Mouse (Mus musculus) lung, postnatal 0 days (tissue): ENCODE results near the gene Pfdn6. TPM values are rescaled to one million over a fixed set of nuclear protein-coding genes. Genes with fewer than 3 reads are reported as not detected.
A peak's percentile ranks its signal among the peaks of the same experiment; 100 is the strongest.
"Not testable (repeated sequence)": the region's sequence is repeated elsewhere in the genome, so short reads cannot be mapped to it uniquely, and the experiment has no call there.

Experiments
- ATAC-seq: fragments of 200-750 bp; cut with Nextera tagmentation; 2 replicates; pipeline ENCODE4 v1.8.0; 2017; ENCODE audit warnings: moderate library complexity
- DNase-seq: peaks from one replicate; pipeline ENCODE4 v3.0.0-alpha.2; 2016; ENCODE audit warnings: low spot score
- H3K27ac ChIP-seq: fragments of 300-500 bp; sonication (generic); 2 replicates; pipeline ENCODE4 v1.5.1; 2014; ENCODE audit warnings: antibody characterized with exemption, mild to moderate bottlenecking, low read length, mixed read lengths
- H3K27me3 ChIP-seq: fragments of 300-500 bp; sonication (generic); replicated peaks from 2 replicates; pipeline ENCODE4 v1.6.1; 2014; ENCODE audit warnings: low read length, mixed read lengths; ENCODE audit not compliant: insufficient read depth
- H3K36me3 ChIP-seq: fragments of 300-500 bp; sonication (generic); 2 replicates; pipeline ENCODE4 v1.6.1; 2014; ENCODE audit warnings: low read length, mixed read lengths; ENCODE audit not compliant: insufficient read depth
- H3K4me1 ChIP-seq: fragments of 300-500 bp; sonication (generic); 2 replicates; pipeline ENCODE4 v1.6.1; 2014; ENCODE audit warnings: antibody characterized with exemption, low read depth, low read length, mixed read lengths; ENCODE audit not compliant: insufficient read depth
- H3K4me2 ChIP-seq: fragments of 300-500 bp; sonication (generic); replicated peaks from 2 replicates; pipeline ENCODE4 v1.6.1; 2014; ENCODE audit warnings: low read depth, mild to moderate bottlenecking, low read length, moderate library complexity, mixed read lengths
- H3K4me3 ChIP-seq: fragments of 300-500 bp; sonication (generic); 2 replicates; pipeline ENCODE4 v1.5.1; 2014; ENCODE audit warnings: low read depth, low read length
- H3K9ac ChIP-seq: fragments of 300-500 bp; sonication (generic); replicated peaks from 2 replicates; pipeline ENCODE4 v1.6.1; 2014; ENCODE audit warnings: low read depth, mild to moderate bottlenecking
- H3K9me3 ChIP-seq: fragments of 300-500 bp; sonication (generic); 2 replicates; pipeline ENCODE4 v1.6.1; 2016; ENCODE audit warnings: low read length, mixed read lengths
- CTCF ChIP-seq: IDR thresholded peaks from 2 replicates; pipeline ENCODE4 v1.5.1; 2016; ENCODE audit warnings: antibody characterized with exemption, mild to moderate bottlenecking
- EP300 ChIP-seq: IDR thresholded peaks from 2 replicates; pipeline ENCODE4 v1.6.1; 2016; ENCODE audit warnings: antibody characterized with exemption, mild to moderate bottlenecking, control low read depth
- WGBS: fragments of 180-500 bp; shearing (Covaris S2); extraction: QIAGEN DNeasy Blood & Tissue Kit; methylation state at CpG from one replicate; pipeline ENCODE4 v1.1.7; 2014; 5-methylcytosine and 5-hydroxymethylcytosine counted together
- polyA plus RNA-seq: library from polyadenylated mRNA; unstranded; fragments of >200 nt; fragmentation: Nextera tagmentation; extraction: Ambion mirVana; gene quantifications from 2 replicates; pipeline ENCODE4 v1.2.1, GENCODE M21; 2015

Pfdn6 gene
- polyA plus RNA-seq, 1 experiment from 2014 or later: 103 TPM

DNA sequence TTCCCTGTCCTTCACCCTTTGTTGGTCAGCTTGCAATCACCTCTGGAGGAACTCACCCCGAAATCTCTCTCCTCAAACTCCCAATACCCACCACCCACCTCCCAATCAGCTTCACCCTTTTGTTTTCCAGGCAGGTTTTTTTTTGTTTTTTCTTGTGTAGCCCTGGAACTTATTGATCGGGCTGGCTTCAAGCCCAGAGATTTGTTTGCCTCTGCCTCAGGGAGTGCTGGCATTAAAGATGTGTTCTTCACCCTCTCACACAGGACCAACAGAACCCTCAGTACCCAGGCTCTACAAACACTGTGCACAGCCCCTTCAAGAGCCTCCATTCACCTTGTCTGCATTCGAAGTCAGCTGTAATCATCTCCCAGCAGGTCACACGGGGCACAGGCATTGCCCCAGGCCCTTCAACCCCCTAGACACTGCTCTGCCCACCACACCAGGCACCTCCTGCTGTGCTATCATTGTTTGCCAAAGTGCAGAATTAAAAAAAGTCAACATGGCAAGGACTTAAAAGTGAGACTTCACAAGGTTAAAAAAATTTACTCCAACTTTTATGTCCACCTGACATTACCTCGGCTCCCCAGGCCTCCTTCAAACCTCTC, 13.9 kb upstream of the Pfdn6 start:
- ATAC-seq: no peak
- no peak for DNase-seq

GRCm38 (mm10) chr17:33953310-33953709, 13.2 kb upstream of the Pfdn6 start:
- Histone ChIP-seq H3K9ac (no peak overlapping the region), H3K4me3 (no peak overlapping the region), H3K4me2 (no peak overlapping the region), H3K36me3 (peaks cover 4% of the 10 kb centered on the region; the same call in 1 of the 2 replicates), H3K27ac (no peak overlapping the region), H3K9me3 (no peaks in the 10 kb centered on the region), H3K27me3 (no peaks in the 10 kb centered on the region), H3K4me1 (peaks cover 12% of the 10 kb centered on the region; the same call in 1 of the 2 replicates)
- ATAC-seq (no peak), DNase-seq (no peak)
- WGBS: 78% methylated on average over 3 of the region's 3 CpGs
- TF ChIP-seq EP300 (no peak), CTCF (no peak)

More for the DNA sequence above, 13.9 kb upstream of the Pfdn6 start:
- Histone ChIP-seq H3K4me3 (peak overlapping the region; percentile 60), H3K27me3 (no peaks in the 10 kb centered on the region), H3K9me3 (no peaks in the 10 kb centered on the region), H3K27ac (no peak overlapping the region), H3K4me2 (peak overlapping the region; percentile 67), H3K9ac (peak overlapping the region; percentile 96), H3K4me1 (peaks cover 12% of the 10 kb centered on the region; the same call in 1 of the 2 replicates), H3K36me3 (peaks cover 4% of the 10 kb centered on the region; the same call in 1 of the 2 replicates)
- TF ChIP-seq CTCF (no peak), EP300 (no peak)
- WGBS: 35% methylated on average over 5 of the region's 5 CpGs

- no peak overlapping the region for H3K4me2 ChIP-seq
These were observed 12.7 kb upstream of the Pfdn6 start for GRCm38 (mm10) chr17:33952879-33953278.

DNA sequence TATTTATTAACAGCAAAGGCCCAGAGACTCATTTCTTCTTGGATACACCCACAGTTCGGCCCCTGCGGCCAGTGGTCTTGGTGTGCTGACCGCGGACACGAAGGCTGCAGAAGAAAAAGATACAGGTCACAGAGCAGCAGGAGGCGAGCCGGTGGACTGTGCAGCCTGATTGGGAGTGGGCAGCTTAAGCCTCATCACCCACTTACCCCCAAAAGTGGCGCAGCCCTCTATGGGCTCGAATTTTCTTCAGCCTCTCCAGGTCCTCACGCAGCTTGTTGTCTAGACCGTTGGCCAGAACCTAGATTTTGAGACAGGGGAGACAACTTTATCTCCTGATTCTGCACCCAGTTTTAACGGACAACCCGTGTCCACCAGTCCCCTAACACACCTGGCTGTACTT, 11.9 kb upstream of the Pfdn6 start:
- not testable (repeated sequence) for DNase-seq, H3K9me3 ChIP-seq, H3K27me3 ChIP-seq, H3K9ac ChIP-seq, H3K36me3 ChIP-seq, H3K4me3 ChIP-seq, ATAC-seq
- 76% methylated on average over 13 of the region's 13 CpGs for WGBS
- Histone ChIP-seq H3K27ac (0 out of 2 replicates have a peak overlapping the region, but pooled peaks have one; percentile 64), H3K4me1 (peaks cover 12% of the 10 kb centered on the region; the same call in 1 of the 2 replicates), H3K4me2 (peak overlapping the region; percentile 76)

More at GRCm38 (mm10) chr17:33952879-33953278, 12.7 kb upstream of the Pfdn6 start:
- no peak for ATAC-seq
- H3K27ac ChIP-seq: no peak overlapping the region
- H3K36me3 ChIP-seq: peaks cover 4% of the 10 kb centered on the region; the same call in 1 of the 2 replicates
- 74% methylated on average over 4 of the region's 4 CpGs for WGBS
- no peak for TF ChIP-seq EP300
- TF ChIP-seq CTCF: no peak
- H3K9me3 ChIP-seq: no peaks in the 10 kb centered on the region
- H3K9ac ChIP-seq: no peak overlapping the region
- peaks cover 12% of the 10 kb centered on the region; the same call in 1 of the 2 replicates for H3K4me1 ChIP-seq
- DNase-seq: no peak
- no peaks in the 10 kb centered on the region for H3K27me3 ChIP-seq
- H3K4me3 ChIP-seq: no peak overlapping the region

GRCm38 (mm10) chr17:33951021-33951946, 11.1 kb upstream of the Pfdn6 start, which contains the start of gene B3galt4:
TSS of gene B3galt4 (minus strand) at chr17:33951488.
- H3K27me3 ChIP-seq: no peaks in the 10 kb centered on the region
- peak within 1 kb of the TSS; percentile 37 for H3K9ac ChIP-seq
- no peak; the same call in 1 of the 2 replicates for TF ChIP-seq CTCF
- no peak for TF ChIP-seq EP300
- WGBS: 1% methylated on average over 44 of the region's 45 CpGs
- H3K4me3 ChIP-seq: peak within 1 kb of the TSS; percentile 42
- ATAC-seq (peak; percentile 69), DNase-seq (peak; percentile 92)
- peak within 1 kb of the TSS; percentile 76 for H3K4me2 ChIP-seq
- H3K27ac ChIP-seq: peak within 1 kb of the TSS; percentile 64
- H3K9me3 ChIP-seq: no peaks in the 10 kb centered on the region
- H3K4me1 ChIP-seq: peaks cover 12% of the 10 kb centered on the region; the same call in 1 of the 2 replicates
- H3K36me3 ChIP-seq: peaks cover 4% of the 10 kb centered on the region; the same call in 1 of the 2 replicates

- no peaks in the 10 kb centered on the region for H3K9me3 ChIP-seq
- H3K27ac ChIP-seq: no peak overlapping the region
- TF ChIP-seq EP300: no peak
- TF ChIP-seq CTCF: no peak
- H3K27me3 ChIP-seq: no peaks in the 10 kb centered on the region
- ATAC-seq (no peak), DNase-seq (no peak)
- H3K4me1 ChIP-seq: peaks cover 12% of the 10 kb centered on the region; the same call in 1 of the 2 replicates
- peak overlapping the region; percentile 37; the same call in 1 of the 2 replicates for H3K9ac ChIP-seq
- peak overlapping the region; percentile 42; the same call in 1 of the 2 replicates for H3K4me3 ChIP-seq
- WGBS: 73% methylated on average over 10 of the region's 10 CpGs
- H3K4me2 ChIP-seq: peak overlapping the region; percentile 76
- peaks cover 4% of the 10 kb centered on the region; the same call in 1 of the 2 replicates for H3K36me3 ChIP-seq
These were observed 10.0 kb upstream of the Pfdn6 start for GRCm38 (mm10) chr17:33950131-33950625.
